Mouse (Mus musculus): ENCODE measurements around the gene Kxd1. TPM values are rescaled to one million over a fixed set of nuclear protein-coding genes. Genes with fewer than 3 reads are reported as not detected.

The Kxd1 gene
- polyA plus RNA-seq, 1 experiment from 2014 or later, result 36.2 TPM

DNA sequence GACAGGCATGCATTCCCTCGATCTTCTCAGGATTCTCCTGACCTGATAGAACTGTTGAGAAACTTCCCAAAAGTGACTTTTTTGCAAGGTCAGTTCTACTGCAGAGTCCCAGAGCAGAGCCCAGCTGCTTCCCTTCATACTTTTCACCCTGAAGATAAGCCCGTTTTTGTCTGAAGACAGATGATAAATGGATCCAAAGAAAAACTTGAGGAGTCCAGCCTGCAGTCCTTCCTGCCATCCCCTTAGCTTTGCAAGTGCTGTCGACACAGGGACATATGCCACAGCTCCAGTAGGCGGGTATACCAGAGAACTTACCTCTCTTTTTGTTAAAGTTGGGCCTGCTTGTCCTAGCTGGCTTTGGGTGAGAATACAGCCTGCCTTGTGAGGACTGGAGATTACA, 33.6 kb upstream of the Kxd1 start:
- peak overlapping the region; percentile 69 for H3K27ac ChIP-seq

DNA sequence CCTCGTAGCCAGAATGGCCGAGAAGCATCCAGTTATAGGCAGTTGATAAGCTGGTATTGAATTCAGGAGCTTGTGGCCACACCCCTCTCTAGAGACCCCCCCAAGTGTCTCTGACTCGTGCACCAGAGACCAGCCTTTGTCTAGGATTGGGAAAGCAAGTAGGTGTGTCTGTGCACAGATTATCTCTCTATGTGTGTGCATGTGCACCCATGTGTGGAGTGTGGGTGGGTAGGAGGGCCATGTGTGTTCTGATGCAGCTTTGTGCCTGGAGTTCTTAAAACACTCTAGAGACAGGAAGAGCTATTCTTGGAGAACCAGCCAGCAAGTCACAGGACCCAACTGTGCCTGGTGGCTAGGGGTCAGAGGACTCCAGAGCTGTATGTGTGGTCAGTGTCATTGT, 32.8 kb upstream of the Kxd1 start:
- Histone ChIP-seq H3K27me3 (no peaks in the 10 kb centered on the region), H3K9me3 (replicated peaks) (no peaks in the 10 kb centered on the region), H3K4me3 (replicated peaks) (no peak overlapping the region), H3K4me1 (replicated peaks) (peaks cover 95% of the 10 kb centered on the region), H3K4me2 (no peak overlapping the region), H3K27ac (peak overlapping the region; percentile 69), H3K9ac (peak overlapping the region; percentile 33; the same call in 1 of the 2 replicates), H3K36me3 (no peaks in the 10 kb centered on the region; the same call in 1 of the 2 replicates)
- DNase-seq (no peak), ATAC-seq (ENCODE audit: low read depth) (0 out of 2 replicates have a peak, but pooled peaks have one; percentile 11)
- WGBS (ENCODE audit: insufficient replicate concordance), result 49% methylated on average over 3 of the region's 3 CpGs

More for the DNA sequence above, 33.6 kb upstream of the Kxd1 start:
- Histone ChIP-seq H3K4me2 (no peak overlapping the region), H3K9me3 (replicated peaks) (no peaks in the 10 kb centered on the region), H3K27me3 (no peaks in the 10 kb centered on the region), H3K9ac (peak overlapping the region; percentile 33; the same call in 1 of the 2 replicates), H3K4me3 (replicated peaks) (no peak overlapping the region), H3K4me1 (replicated peaks) (peaks cover 92% of the 10 kb centered on the region), H3K36me3 (no peaks in the 10 kb centered on the region)
- 30% methylated on average over 4 of the region's 4 CpGs for WGBS (ENCODE audit: insufficient replicate concordance)
- DNase-seq, result no peak
- no peak for ATAC-seq (ENCODE audit: low read depth)

DNA sequence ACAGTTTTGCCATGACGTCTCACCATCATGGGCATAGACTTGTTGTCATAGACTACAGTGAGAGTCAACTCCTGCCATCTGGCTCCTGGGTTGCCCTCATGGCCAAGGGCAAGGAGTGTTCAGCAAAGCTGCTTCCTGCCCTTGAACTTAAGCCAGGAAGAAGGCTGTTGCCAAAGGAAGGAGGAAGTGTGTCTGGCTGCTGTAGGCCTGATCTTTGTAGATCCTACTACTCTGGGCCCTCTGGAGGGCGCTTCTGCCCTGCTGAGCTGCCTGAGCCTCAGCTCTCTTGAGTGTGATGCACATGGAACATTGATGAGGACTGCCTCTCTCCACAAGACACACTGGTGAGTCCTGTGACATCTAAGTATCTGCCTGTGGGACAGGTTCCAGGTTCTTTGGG, 32.3 kb upstream of the Kxd1 start:
- no peaks in the 10 kb centered on the region for H3K27me3 ChIP-seq
- no peak for DNase-seq

DNA sequence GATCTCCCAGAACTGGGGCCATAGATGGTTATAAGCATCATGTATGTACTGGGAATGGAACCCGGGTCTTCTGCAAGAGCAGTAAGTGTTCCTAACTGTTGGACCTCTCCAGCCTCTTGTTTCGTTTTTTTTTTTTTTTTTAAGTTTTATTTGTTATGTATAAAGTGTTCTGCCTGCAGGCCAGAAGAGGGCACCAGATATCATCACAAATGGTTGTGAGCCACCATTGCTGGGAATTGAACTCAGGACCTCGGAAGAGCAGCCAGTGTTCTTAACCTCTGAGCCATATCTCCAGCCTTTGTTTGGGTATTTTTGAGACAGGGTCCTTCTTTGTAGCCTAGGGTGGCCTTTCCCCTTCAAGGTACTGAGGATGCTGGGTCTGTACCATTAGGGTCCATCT, 31.2 kb upstream of the Kxd1 start:
- Histone ChIP-seq H3K4me2 (no peak overlapping the region), H3K9me3 (replicated peaks) (no peaks in the 10 kb centered on the region), H3K4me3 (replicated peaks) (no peak overlapping the region), H3K36me3 (no peaks in the 10 kb centered on the region; the same call in 1 of the 2 replicates), H3K27me3 (no peaks in the 10 kb centered on the region), H3K4me1 (replicated peaks) (peaks cover 95% of the 10 kb centered on the region), H3K9ac (no peak overlapping the region), H3K27ac (0 out of 2 replicates have a peak overlapping the region, but pooled peaks have one; percentile 53)
- no peak for DNase-seq
- 56% methylated on average over 3 of the region's 3 CpGs for WGBS (ENCODE audit: insufficient replicate concordance)
- ATAC-seq (ENCODE audit: low read depth), result no peak

More for the DNA sequence above, 32.3 kb upstream of the Kxd1 start:
- H3K27ac ChIP-seq, result peak overlapping the region; percentile 69
- no peak; the same call in 1 of the 2 replicates for ATAC-seq (ENCODE audit: low read depth)
- no peak overlapping the region for H3K4me3 ChIP-seq (replicated peaks)
- 43% methylated on average over 2 of the region's 2 CpGs for WGBS (ENCODE audit: insufficient replicate concordance)
- 0 out of 2 replicates have a peak overlapping the region, but pooled peaks have one; percentile 22 for H3K9ac ChIP-seq
- no peak overlapping the region for H3K4me2 ChIP-seq
- peaks cover 95% of the 10 kb centered on the region for H3K4me1 ChIP-seq (replicated peaks)
- no peaks in the 10 kb centered on the region for H3K9me3 ChIP-seq (replicated peaks)
- H3K36me3 ChIP-seq, result no peaks in the 10 kb centered on the region; the same call in 1 of the 2 replicates

DNA sequence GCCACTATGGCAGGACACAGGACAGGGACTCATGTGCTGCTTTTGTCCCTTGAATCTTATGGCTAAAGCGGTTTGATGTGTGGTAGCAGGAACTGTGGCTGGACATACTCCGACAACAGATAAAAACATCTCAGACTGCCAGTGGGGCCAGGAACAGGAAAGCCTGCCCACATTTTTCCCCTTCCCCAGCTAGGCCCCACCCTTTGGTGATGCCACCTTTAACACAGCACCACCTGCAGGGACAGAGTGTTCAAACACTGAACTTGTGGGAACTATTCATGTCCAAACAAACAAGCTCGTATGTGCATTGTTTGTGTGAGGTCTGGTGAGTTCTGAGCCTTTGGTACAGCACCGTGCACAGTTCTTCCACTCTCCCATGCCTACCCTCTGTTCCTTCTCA, 30.6 kb upstream of the Kxd1 start:
- H3K27me3 ChIP-seq, result no peaks in the 10 kb centered on the region
- H3K4me2 ChIP-seq, result no peak overlapping the region
- ATAC-seq (ENCODE audit: low read depth) (peak; percentile 6; the same call in 1 of the 2 replicates), DNase-seq (no peak)
- peaks cover 95% of the 10 kb centered on the region for H3K4me1 ChIP-seq (replicated peaks)
- no peaks in the 10 kb centered on the region; the same call in 1 of the 2 replicates for H3K36me3 ChIP-seq
- peak overlapping the region; percentile 5; the same call in 1 of the 2 replicates for H3K9ac ChIP-seq
- no peaks in the 10 kb centered on the region for H3K9me3 ChIP-seq (replicated peaks)
- 11% methylated on average over 4 of the region's 4 CpGs for WGBS (ENCODE audit: insufficient replicate concordance)
- H3K27ac ChIP-seq, result peak overlapping the region; percentile 53
- H3K4me3 ChIP-seq (replicated peaks), result no peak overlapping the region

DNA sequence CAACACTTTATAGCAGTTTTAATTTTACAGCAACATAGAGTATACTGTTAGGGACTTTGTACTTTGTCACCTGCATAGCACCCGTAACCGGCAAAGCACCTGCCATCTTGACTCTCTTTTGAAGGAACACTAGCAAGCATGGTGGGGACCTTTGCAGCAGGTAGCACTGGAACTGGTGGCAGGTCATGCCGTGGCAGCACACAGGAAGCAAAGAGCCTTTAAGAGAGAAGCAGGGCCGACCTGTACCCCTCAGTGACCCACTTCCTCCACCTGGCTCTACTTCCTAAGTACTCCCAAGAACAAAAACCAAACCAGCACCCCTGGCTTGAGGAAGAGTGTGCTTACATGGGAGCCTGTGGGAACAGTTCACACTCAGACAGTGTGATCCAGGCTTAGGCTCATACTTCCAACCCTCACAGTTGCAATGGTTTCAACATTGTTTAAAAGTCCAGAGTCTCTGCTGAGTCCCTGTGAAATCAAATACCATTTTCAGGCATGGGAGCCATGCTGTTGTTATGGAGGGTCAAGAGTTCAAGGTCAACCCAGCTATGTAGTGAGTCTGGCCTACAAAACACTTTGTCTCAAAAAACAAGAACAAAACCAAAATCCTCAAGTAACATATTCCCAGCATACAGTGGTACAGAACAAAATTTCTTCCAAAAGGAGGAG, 27.5 kb upstream of the Kxd1 start:
- Histone ChIP-seq H3K27ac (peak overlapping the region; percentile 79), H3K4me1 (replicated peaks) (peaks cover 91% of the 10 kb centered on the region), H3K27me3 (no peaks in the 10 kb centered on the region), H3K9me3 (replicated peaks) (no peaks in the 10 kb centered on the region), H3K9ac (peak overlapping the region; percentile 10; the same call in 1 of the 2 replicates), H3K36me3 (peaks cover 4% of the 10 kb centered on the region), H3K4me2 (peak overlapping the region; percentile 17; the same call in 1 of the 2 replicates), H3K4me3 (replicated peaks) (no peak overlapping the region)
- ATAC-seq (ENCODE audit: low read depth) (peak; percentile 41; the same call in 1 of the 2 replicates), DNase-seq (no peak)
- WGBS (ENCODE audit: insufficient replicate concordance), result 67% methylated on average over 4 of the region's 4 CpGs

DNA sequence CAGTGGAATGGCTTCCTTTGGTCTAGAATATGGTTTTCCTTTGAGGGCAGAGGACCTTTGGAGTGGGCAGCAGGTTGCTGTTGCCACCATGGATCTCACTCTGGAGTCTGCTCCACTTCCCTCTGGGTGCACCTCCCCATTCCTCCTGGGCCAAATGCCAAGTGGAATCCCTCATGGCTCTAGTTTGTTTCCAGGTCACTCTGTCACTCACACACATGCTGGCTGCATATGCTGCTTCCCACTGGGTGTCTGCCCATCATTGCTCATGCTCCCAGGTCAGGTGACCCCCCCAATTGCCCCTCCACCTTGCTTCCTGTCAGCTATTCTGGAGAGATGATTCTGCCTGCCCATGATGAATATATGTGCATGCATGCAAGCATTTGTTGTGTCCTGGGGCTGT, 26.0 kb upstream of the Kxd1 start:
- peak overlapping the region; percentile 34; the same call in 1 of the 2 replicates for H3K27ac ChIP-seq

DNA sequence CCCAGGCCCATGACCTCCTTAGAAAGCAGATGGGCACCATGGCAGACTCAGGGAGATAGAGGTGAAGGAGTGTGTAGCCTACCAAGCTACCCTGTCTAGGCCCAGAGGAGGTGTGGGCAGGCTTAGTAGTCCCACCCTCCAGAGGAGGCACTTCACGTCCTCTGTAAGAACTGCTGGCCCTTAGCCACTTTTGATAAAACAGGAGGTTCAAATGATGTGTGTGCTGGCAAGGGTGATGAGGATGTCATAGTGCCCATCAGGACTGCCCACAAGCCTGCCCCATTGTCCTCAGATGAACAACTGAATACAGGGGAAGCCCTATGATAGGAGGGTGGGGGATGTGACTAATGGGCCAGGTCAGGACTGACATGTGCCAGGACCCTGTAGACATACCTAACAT, 25.1 kb upstream of the Kxd1 start:
- H3K4me3 ChIP-seq (replicated peaks), result no peak overlapping the region
- WGBS (ENCODE audit: insufficient replicate concordance), result 33% methylated on average over 1 of the region's 1 CpGs
- no peak overlapping the region for H3K4me2 ChIP-seq
- H3K27me3 ChIP-seq, result no peaks in the 10 kb centered on the region
- peaks cover 88% of the 10 kb centered on the region for H3K4me1 ChIP-seq (replicated peaks)
- DNase-seq, result no peak
- no peak for ATAC-seq (ENCODE audit: low read depth)
- H3K9ac ChIP-seq, result no peak overlapping the region
- no peaks in the 10 kb centered on the region for H3K9me3 ChIP-seq (replicated peaks)
- peaks cover 4% of the 10 kb centered on the region for H3K36me3 ChIP-seq
- H3K27ac ChIP-seq, result peak overlapping the region; percentile 25; the same call in 1 of the 2 replicates

More for the DNA sequence above, 26.0 kb upstream of the Kxd1 start:
- no peak overlapping the region for H3K4me3 ChIP-seq (replicated peaks)
- peaks cover 88% of the 10 kb centered on the region for H3K4me1 ChIP-seq (replicated peaks)
- no peaks in the 10 kb centered on the region for H3K27me3 ChIP-seq
- no peak for DNase-seq
- H3K36me3 ChIP-seq, result peaks cover 4% of the 10 kb centered on the region
- no peaks in the 10 kb centered on the region for H3K9me3 ChIP-seq (replicated peaks)
- no peak overlapping the region for H3K4me2 ChIP-seq
- no peak overlapping the region for H3K9ac ChIP-seq
- no peak for ATAC-seq (ENCODE audit: low read depth)

DNA sequence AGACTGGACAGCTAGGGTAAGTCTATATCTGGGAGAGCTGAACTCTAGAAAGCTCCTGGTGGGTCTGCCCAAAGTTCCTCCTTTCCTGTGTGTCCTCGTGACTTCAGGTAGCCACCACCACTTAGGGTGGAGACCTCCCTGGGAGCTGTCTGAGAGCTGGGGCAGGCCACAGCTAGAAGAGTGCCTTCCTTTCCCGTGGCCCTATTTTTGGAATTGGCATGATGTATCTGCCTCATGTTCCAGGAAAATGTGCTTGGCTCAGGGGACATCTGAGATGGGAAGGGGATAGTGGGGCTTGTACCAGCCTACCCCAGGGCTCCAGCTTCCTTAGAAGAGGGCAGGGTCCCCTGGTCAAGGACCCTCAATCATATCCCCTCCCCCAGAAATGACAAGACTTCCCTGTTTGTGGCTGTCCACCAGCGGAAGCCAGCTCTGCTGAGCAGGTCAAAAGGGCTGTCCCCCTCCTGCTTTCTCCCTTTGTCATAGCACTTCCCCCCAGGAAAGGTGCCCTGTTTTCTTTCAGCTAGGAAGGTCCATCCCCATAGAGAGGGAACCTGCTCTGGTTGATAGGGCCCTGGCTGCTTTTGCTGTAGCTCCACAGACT, 23.9 kb upstream of the Kxd1 start:
- ATAC-seq (ENCODE audit: low read depth), result no peak
- peak overlapping the region; percentile 26; the same call in 1 of the 2 replicates for H3K9ac ChIP-seq
- H3K27me3 ChIP-seq, result no peaks in the 10 kb centered on the region
- H3K27ac ChIP-seq, result peak overlapping the region; percentile 13
- WGBS (ENCODE audit: insufficient replicate concordance), result 44% methylated on average over 3 of the region's 3 CpGs
- H3K4me3 ChIP-seq (replicated peaks), result no peak overlapping the region
- no peaks in the 10 kb centered on the region for H3K9me3 ChIP-seq (replicated peaks)
- DNase-seq, result no peak
- H3K4me1 ChIP-seq (replicated peaks), result peaks cover 86% of the 10 kb centered on the region
- peaks cover 4% of the 10 kb centered on the region for H3K36me3 ChIP-seq
- no peak overlapping the region for H3K4me2 ChIP-seq

DNA sequence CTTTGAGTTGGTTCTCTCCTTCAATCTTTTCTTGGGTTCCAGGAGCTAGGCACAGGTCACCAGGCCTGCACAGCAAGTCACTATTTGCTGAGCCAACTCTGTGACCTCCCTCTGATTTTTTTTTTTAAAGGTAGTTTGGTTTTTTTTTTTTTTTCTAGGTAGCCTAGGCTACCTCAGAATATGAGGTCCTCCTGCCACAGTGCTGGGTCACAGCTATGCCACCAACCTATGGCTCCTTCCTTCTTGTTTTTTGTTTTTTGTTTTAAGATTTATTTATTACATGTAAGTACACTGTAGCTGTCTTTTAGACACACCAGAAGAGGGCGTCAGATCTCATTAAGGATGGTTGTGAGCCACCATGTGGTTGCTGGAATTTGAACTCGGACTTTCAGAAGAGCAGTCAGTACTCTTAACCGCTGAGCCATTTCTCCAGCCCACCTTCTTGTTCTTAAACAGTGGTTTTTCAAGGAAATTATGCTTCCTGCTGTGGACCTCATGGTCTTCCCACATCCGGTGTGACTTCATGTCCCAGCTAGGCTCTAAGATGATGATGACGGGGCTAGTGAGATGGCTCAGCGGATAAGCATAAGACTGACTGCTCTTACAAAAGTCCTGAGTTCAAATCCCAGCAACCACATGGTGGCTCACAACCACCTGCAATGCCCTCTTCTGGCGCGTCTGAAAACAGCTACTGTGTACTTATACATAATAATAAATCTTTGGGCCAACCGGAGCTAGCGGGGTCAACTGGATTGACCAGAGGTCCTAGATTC, 21.8 kb upstream of the Kxd1 start:
- Histone ChIP-seq H3K9ac (no peak overlapping the region), H3K36me3 (peaks cover 4% of the 10 kb centered on the region; the same call in 1 of the 2 replicates), H3K27ac (no peak overlapping the region), H3K4me2 (no peak overlapping the region), H3K4me1 (replicated peaks) (peaks cover 87% of the 10 kb centered on the region), H3K27me3 (no peaks in the 10 kb centered on the region), H3K4me3 (replicated peaks) (no peak overlapping the region), H3K9me3 (replicated peaks) (no peaks in the 10 kb centered on the region)
- 54% methylated on average over 10 of the region's 10 CpGs for WGBS (ENCODE audit: insufficient replicate concordance)
- ATAC-seq (ENCODE audit: low read depth), result no peak
- DNase-seq, result no peak

DNA sequence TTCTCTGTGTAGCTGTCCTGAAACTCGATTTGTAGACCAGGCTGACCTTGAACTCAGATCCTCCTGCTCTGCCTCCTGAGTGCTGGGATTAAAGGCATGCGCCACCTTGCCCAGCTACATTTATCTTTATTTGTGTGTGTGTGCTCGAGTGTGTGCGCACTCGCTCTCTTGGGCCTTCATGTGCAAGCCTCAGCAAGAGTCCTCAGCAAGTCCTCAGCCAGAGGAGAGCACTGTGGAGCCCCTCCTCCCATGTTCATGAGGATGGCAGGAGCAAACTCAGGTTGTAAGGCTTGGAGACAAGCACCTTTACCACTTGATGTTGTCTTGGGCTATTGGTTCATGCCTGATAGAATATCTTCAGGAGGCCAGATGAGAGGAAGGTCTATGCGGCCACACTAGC, 20.0 kb upstream of the Kxd1 start:
- H3K27ac ChIP-seq, result peak overlapping the region; percentile 43; the same call in 1 of the 2 replicates

More for the DNA sequence above, 20.0 kb upstream of the Kxd1 start:
- H3K27me3 ChIP-seq, result no peaks in the 10 kb centered on the region
- H3K4me3 ChIP-seq (replicated peaks), result no peak overlapping the region
- no peak overlapping the region for H3K4me2 ChIP-seq
- peaks cover 87% of the 10 kb centered on the region for H3K4me1 ChIP-seq (replicated peaks)
- no peaks in the 10 kb centered on the region for H3K9me3 ChIP-seq (replicated peaks)
- peaks cover 4% of the 10 kb centered on the region; the same call in 1 of the 2 replicates for H3K36me3 ChIP-seq
- 79% methylated on average over 6 of the region's 6 CpGs for WGBS (ENCODE audit: insufficient replicate concordance)
- H3K9ac ChIP-seq, result no peak overlapping the region
- ATAC-seq (ENCODE audit: low read depth) (no peak), DNase-seq (no peak)

Measured in liver, embryonic 13.5 days (tissue).